Mouse (Mus musculus) lung, embryonic 14.5 days (tissue): Measurements from ENCODE around the gene Gm28778. TPM values are rescaled to one million over a fixed set of nuclear protein-coding genes. Genes with fewer than 3 reads are reported as not detected.
A peak's percentile ranks its signal among the peaks of the same experiment; 100 is the strongest.

Experiments
- ATAC-seq: fragments of 200-750 bp; cut with Nextera tagmentation; 2 replicates; pipeline ENCODE4 v1.8.0; 2017; ENCODE audit warnings: mild to moderate bottlenecking, moderate TSS enrichment, moderate library complexity; ENCODE audit not compliant: insufficient read depth
- DNase-seq: peaks from one replicate; pipeline ENCODE4 v3.0.0-alpha.2; 2015
- H3K27ac ChIP-seq: fragments of 300-500 bp; sonication (generic); 2 replicates; pipeline ENCODE4 v1.5.1; 2014; ENCODE audit warnings: low read depth, mild to moderate bottlenecking, moderate library complexity
- H3K27me3 ChIP-seq: fragments of 300-500 bp; sonication (generic); 2 replicates; pipeline ENCODE4 v1.6.1; 2014; ENCODE audit warnings: low read length, control low read depth; ENCODE audit not compliant: insufficient read depth
- H3K36me3 ChIP-seq: fragments of 300-500 bp; sonication (generic); 2 replicates; pipeline ENCODE4 v1.6.1; 2014; ENCODE audit warnings: control low read depth; ENCODE audit not compliant: insufficient read depth
- H3K4me1 ChIP-seq: fragments of 300-500 bp; sonication (generic); 2 replicates; pipeline ENCODE4 v1.6.1; 2014; ENCODE audit warnings: antibody characterized with exemption, control low read depth; ENCODE audit not compliant: insufficient read depth
- H3K4me2 ChIP-seq: fragments of 300-500 bp; sonication (generic); 2 replicates; pipeline ENCODE4 v1.6.1; 2014; ENCODE audit warnings: mild to moderate bottlenecking
- H3K4me3 ChIP-seq: fragments of 300-500 bp; sonication (generic); 2 replicates; pipeline ENCODE4 v1.5.1; 2014; ENCODE audit warnings: low read depth, low read length
- H3K9ac ChIP-seq: fragments of 300-500 bp; sonication (generic); 2 replicates; pipeline ENCODE4 v1.6.1; 2014
- H3K9me3 ChIP-seq: fragments of 300-500 bp; sonication (generic); 2 replicates; pipeline ENCODE4 v1.6.1; 2016; ENCODE audit warnings: low read depth, low read length, control low read depth
- CTCF ChIP-seq: IDR thresholded peaks from 2 replicates; pipeline ENCODE4 v1.5.1; 2016; ENCODE audit warnings: antibody characterized with exemption, low read depth
- whole genome bisulfite sequencing: fragments of 180-500 bp; shearing (Covaris S2); extraction: QIAGEN DNeasy Blood & Tissue Kit; methylation state at CpG from one replicate; pipeline ENCODE4 v1.1.7; 2014; 5-methylcytosine and 5-hydroxymethylcytosine counted together
- polyA plus RNA-seq: library from polyadenylated mRNA; unstranded; fragments of >200 nt; fragmentation: Nextera tagmentation; extraction: Ambion mirVana; gene quantifications from 2 replicates; pipeline ENCODE4 v1.2.1, GENCODE M21; 2014

Gene Gm28778
- polyA plus RNA-seq, 1 experiment from 2014 or later = not detected

DNA sequence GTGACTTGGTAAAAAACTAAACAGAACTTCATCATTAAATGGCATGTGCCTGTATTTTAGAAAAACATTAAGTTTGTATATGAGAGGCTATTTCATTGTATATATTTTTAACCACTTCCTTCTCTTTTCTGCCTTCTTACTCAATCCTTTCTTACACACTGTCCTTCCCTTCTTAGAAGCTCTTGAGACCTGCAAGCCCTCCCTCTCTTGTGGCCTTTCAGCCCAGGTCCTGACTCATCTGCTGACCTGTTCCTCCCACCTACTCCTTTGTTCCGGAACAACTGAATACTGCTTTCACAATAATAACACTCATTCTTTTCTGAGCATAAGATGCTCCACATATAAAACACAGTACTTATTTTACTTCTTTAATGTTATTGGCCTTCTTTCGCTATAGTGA is 44.2 kb downstream of the Gm28778 start:
- Histone ChIP-seq H3K9ac (no peak overlapping the region), H3K27ac (no peak overlapping the region), H3K9me3 (no peaks in the 10 kb centered on the region; the same call in 1 of the 2 replicates), H3K4me3 (no peak overlapping the region), H3K27me3 (no peaks in the 10 kb centered on the region), H3K4me2 (no peak overlapping the region), H3K4me1 (no peaks in the 10 kb centered on the region), H3K36me3 (peaks cover 34% of the 10 kb centered on the region)
- DNase-seq (no peak), ATAC-seq (no peak)
- no peak for TF ChIP-seq CTCF
- 99% methylated on average over 2 of the region's 2 CpGs for WGBS

DNA sequence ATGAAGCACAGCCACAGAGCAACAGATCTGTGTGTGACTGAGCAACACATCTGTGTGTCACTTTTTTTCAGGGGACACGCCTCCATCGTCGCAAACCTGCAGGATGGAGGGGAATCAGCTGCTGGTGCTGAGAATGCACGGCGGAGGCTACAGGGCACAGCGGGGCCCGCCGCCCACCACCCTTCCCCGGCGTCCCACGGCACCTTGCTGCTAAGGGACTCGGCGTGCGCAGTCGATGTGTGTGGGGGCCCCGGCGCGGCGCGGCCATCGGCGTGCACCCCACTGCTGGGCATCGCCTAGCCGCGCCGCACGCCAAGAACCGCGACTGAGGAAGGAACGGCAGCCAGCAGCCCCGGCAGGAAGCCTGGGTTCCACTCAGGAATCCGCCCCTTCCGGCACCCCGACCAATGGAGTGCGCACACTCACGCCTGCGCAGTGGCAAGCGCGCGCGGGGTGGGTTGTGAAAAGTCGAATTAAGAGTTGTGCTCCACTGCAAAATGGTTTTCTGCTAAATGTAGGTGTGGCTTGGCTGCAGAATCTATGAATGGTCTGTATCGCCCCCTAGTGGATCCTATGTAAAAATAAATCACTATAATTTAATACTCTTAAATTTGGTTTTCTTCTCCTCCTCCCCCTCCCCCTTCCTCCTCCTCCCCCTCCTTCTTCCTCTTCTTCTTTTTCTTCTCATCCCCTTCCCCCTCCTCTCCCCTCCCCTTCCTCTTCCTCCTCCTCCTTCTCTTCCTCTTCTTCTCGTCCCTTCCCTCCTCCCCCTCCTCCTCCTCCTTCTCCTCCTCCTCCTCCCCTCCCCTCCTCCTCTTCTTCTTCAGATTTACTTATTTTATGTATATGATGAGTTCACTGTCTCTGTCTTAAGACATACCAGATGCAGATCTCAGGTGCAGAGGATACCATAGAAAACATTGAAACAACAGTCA is 55.7 kb downstream of the Gm28778 start, which contains the start of the genes Asdurf, Gm28551 and Asnsd1:
TSS of gene Asdurf (minus strand) at position 293 of the 935 bp plus-strand sequence.
TSS of gene Gm28551 (minus strand) at position 341 of the 935 bp plus-strand sequence.
TSS of gene Asnsd1 (minus strand) at position 426 of the 935 bp plus-strand sequence.
- Histone ChIP-seq H3K4me1 (peaks cover 5% of the 10 kb centered on the region), H3K9ac (peak within 1 kb of the TSS; percentile 88), H3K27ac (peak within 1 kb of the TSS; percentile 87), H3K4me2 (peak within 1 kb of the TSS; percentile 69), H3K9me3 (no peaks in the 10 kb centered on the region), H3K27me3 (no peaks in the 10 kb centered on the region), H3K36me3 (peaks cover 20% of the 10 kb centered on the region), H3K4me3 (peak within 1 kb of the TSS; percentile 86)
- DNase-seq (peak; percentile 98), ATAC-seq (peak; percentile 100)
- TF ChIP-seq CTCF = peak; percentile 65
- WGBS = under 1% methylated on average over 44 of the region's 44 CpGs

DNA sequence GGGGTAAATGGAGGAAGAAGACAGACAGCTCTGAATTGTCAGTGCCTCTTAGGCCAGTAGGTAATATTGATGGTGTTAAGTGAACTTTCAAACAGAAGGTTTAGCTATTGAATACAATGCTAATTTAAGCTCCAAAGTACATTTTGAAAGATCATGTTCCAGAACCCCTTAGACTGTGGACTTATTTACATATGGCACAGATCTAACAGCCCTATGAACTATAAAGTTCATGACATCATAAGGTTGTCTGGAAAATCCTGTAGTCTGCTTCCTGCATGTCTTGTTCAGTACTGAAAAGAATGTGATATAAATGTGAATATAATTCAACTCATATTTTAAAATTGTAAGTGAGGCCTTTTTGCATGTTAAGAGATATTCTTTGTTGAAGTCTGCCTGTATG is 62.1 kb downstream of the Gm28778 start:
- no peaks in the 10 kb centered on the region for H3K36me3 ChIP-seq
- H3K9ac ChIP-seq = no peak overlapping the region
- no peak overlapping the region for H3K4me2 ChIP-seq
- no peak for DNase-seq
- H3K27ac ChIP-seq = no peak overlapping the region
- no peak for TF ChIP-seq CTCF
- H3K4me3 ChIP-seq = no peak overlapping the region
- no peaks in the 10 kb centered on the region for H3K4me1 ChIP-seq
- H3K9me3 ChIP-seq = no peaks in the 10 kb centered on the region
- no peak for ATAC-seq
- H3K27me3 ChIP-seq = no peaks in the 10 kb centered on the region

Other genes with a start within 250 kb of the Gm28778 start
- 0.18 TPM in 1 of 2 replicates, not detected in the other for gene Mstn, start 235.5 kb upstream of the Gm28778 start, polyA plus RNA-seq
- gene 1700019A02Rik, start 109.5 kb upstream of the Gm28778 start, polyA plus RNA-seq = not detected in 2 replicates
- 17.0 and 21.6 TPM in 2 replicates for gene Pms1, start 93 bp upstream of the Gm28778 start, polyA plus RNA-seq
- 40.5 and 47.5 TPM in 2 replicates for gene Ormdl1, start within 50 bp of the Gm28778 start, polyA plus RNA-seq
- 26.7 and 28.3 TPM in 2 replicates for gene Osgepl1, start 16.5 kb downstream of the Gm28778 start, polyA plus RNA-seq
- gene Asdurf, start 55.5 kb downstream of the Gm28778 start, polyA plus RNA-seq = 6.1 and 8.0 TPM in 2 replicates
- gene Gm28551, start 55.6 kb downstream of the Gm28778 start, polyA plus RNA-seq = 1.0 TPM in 2 replicates
- gene Asnsd1, start 55.6 kb downstream of the Gm28778 start, polyA plus RNA-seq = 78.4 and 80.5 TPM in 2 replicates